Mouse (Mus musculus) C2C12 (cell line): Measurements from ENCODE around the gene B3gnt2. TPM values are rescaled to one million over a fixed set of nuclear protein-coding genes. Genes with fewer than 3 reads are reported as not detected.
A peak's percentile ranks its signal among the peaks of the same experiment; 100 is the strongest.

ENCODE experiments used
- H3K27me3 ChIP-seq: one replicate; pipeline ENCODE4 v1.6.1; 2011; ENCODE audit not compliant: control insufficient read depth, insufficient read depth, insufficient read length
- H3K36me3 ChIP-seq: one replicate; pipeline ENCODE4 v1.6.1; 2011; ENCODE audit not compliant: control insufficient read depth, insufficient read depth
- H3K4me3 ChIP-seq: one replicate; pipeline ENCODE4 v1.5.1; 2011; ENCODE audit warnings: mild to moderate bottlenecking, control low read depth; ENCODE audit not compliant: poor library complexity, insufficient read depth, severe bottlenecking
- H3K79me2 ChIP-seq: one replicate; pipeline ENCODE4 v1.6.1; 2011; ENCODE audit not compliant: control insufficient read depth, insufficient read depth
- H3K79me3 ChIP-seq: one replicate; pipeline ENCODE4 v1.6.1; 2011; ENCODE audit warnings: low read depth, control low read depth
- H3ac ChIP-seq: one replicate; pipeline ENCODE3; 2011; ENCODE audit warnings: low read depth; ENCODE audit not compliant: control insufficient read depth, insufficient read length
- CEBPB ChIP-seq: IDR thresholded peaks from one replicate; pipeline ENCODE4 v1.6.1; 2011; ENCODE audit warnings: low read depth, mild to moderate bottlenecking, control low read depth, moderate library complexity
- CTCF ChIP-seq: IDR thresholded peaks from one replicate; pipeline ENCODE4 v1.5.1; 2011; ENCODE audit not compliant: control insufficient read depth, insufficient read depth, insufficient read length
- FOSL1 ChIP-seq: IDR thresholded peaks from one replicate; pipeline ENCODE4 v1.8.0; 2011; ENCODE audit warnings: mild to moderate bottlenecking, low read length; ENCODE audit not compliant: poor library complexity, insufficient read depth, severe bottlenecking
- MAX ChIP-seq: IDR thresholded peaks from one replicate; pipeline ENCODE4 v1.6.1; 2011; ENCODE audit warnings: mild to moderate bottlenecking, control low read depth
- MYOD1 ChIP-seq: IDR thresholded peaks from one replicate; pipeline ENCODE4 v1.6.1; 2011; ENCODE audit warnings: low read depth; ENCODE audit not compliant: control insufficient read depth, insufficient read length
- MYOG ChIP-seq: IDR thresholded peaks from one replicate; pipeline ENCODE4 v1.6.1; 2011; ENCODE audit not compliant: control insufficient read depth, insufficient read length; ENCODE audit errors: extremely low read depth
- USF1 ChIP-seq: IDR thresholded peaks from one replicate; pipeline ENCODE4 v1.6.1; 2011; ENCODE audit warnings: low read depth, mild to moderate bottlenecking, control low read depth, moderate library complexity
- polyA plus RNA-seq: library from polyadenylated mRNA; unstranded; fragments of >200 nt; fragmentation: generic; extraction: Trizol; gene quantifications from one replicate; pipeline ENCODE4 v1.2.1, GENCODE M21; 2012; ENCODE audit warnings: missing spikeins

Gene B3gnt2
- polyA plus RNA-seq, 1 experiment: 10.8 TPM

- Histone ChIP-seq H3ac (no peak overlapping the region), H3K79me3 (no peaks in the 10 kb centered on the region), H3K79me2 (no peaks in the 10 kb centered on the region), H3K36me3 (no peaks in the 10 kb centered on the region), H3K4me3 (no peak overlapping the region), H3K27me3 (no peaks in the 10 kb centered on the region)
- no peak for TF ChIP-seq MYOD1
- no peak for TF ChIP-seq MYOG
- no peak for TF ChIP-seq CTCF
- TF ChIP-seq MAX: no peak
- no peak for TF ChIP-seq USF1
- no peak for TF ChIP-seq CEBPB
- no peak for TF ChIP-seq FOSL1
Measured at GRCm38 (mm10) chr11:22865635-22866246, 5.0 kb upstream of the B3gnt2 start.

GRCm38 (mm10) chr11:22864305-22865060 is 3.7 kb upstream of the B3gnt2 start:
- TF ChIP-seq CEBPB: no peak
- no peak for TF ChIP-seq CTCF
- TF ChIP-seq MYOG: no peak
- no peak for TF ChIP-seq MAX
- TF ChIP-seq USF1: no peak
- no peak for TF ChIP-seq MYOD1
- no peak for TF ChIP-seq FOSL1
- Histone ChIP-seq H3K36me3 (no peaks in the 10 kb centered on the region), H3ac (no peak overlapping the region), H3K4me3 (no peak overlapping the region), H3K27me3 (no peaks in the 10 kb centered on the region), H3K79me3 (no peaks in the 10 kb centered on the region), H3K79me2 (no peaks in the 10 kb centered on the region)

DNA sequence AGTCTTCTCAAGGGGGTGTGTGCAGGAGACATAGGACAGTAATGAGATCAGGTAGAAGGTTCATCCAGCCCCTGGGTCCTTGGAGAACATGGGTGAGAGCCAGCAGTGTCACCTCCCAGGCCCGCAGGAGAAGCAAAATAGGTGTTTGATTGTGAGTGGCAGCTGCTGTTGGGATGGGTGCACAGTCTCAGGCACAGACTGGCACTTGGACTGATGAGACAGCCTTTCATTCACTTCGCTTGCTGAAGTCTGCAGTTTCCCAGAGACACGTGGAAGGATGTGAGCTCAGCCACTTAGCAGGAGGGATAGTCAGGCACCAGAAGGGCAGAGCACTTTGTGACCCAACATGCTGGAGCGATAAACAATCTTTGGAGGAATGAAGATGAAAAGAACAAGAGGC is 2.8 kb upstream of the B3gnt2 start:
- H3K4me3 ChIP-seq: no peak overlapping the region
- H3K79me3 ChIP-seq: peaks cover 5% of the 10 kb centered on the region
- H3K79me2 ChIP-seq: peaks cover 8% of the 10 kb centered on the region
- no peaks in the 10 kb centered on the region for H3K27me3 ChIP-seq
- no peak for TF ChIP-seq MYOD1
- TF ChIP-seq MYOG: no peak
- TF ChIP-seq USF1: no peak
- TF ChIP-seq CEBPB: no peak
- no peak for TF ChIP-seq MAX
- no peaks in the 10 kb centered on the region for H3K36me3 ChIP-seq
- H3ac ChIP-seq: no peak overlapping the region

DNA sequence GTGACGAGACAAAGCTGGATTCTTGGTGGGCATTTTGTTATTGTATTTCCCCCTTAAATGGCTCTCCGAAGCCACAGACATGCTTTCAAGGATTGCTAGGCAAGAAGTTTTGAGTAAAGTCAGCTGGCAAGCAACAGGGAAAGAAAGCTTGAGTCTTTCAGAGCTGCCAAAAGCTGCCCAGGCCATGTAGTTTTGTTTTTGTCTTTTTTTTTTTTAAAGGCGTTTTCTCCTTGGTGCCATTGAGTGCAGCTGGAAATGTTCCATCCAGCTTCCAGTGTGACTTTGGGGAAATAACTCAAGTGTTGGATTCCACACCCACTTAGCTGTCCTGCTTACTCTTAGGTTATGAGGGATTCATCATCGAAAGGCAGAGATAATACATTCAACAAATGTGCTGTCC is 554 bp upstream of the B3gnt2 start:
- no peak overlapping the region for H3K4me3 ChIP-seq
- H3K36me3 ChIP-seq: no peaks in the 10 kb centered on the region
- TF ChIP-seq MYOD1 (no peak), CTCF (no peak), MYOG (no peak), FOSL1 (no peak), MAX (no peak), USF1 (no peak), CEBPB (no peak)
- no peak overlapping the region for H3ac ChIP-seq
- no peaks in the 10 kb centered on the region for H3K27me3 ChIP-seq
- peaks cover 31% of the 10 kb centered on the region for H3K79me2 ChIP-seq
- peaks cover 24% of the 10 kb centered on the region for H3K79me3 ChIP-seq

- peak; percentile 22 for TF ChIP-seq MAX
- TF ChIP-seq CTCF: no peak
- no peak for TF ChIP-seq FOSL1
- no peak for TF ChIP-seq MYOG
- peak; percentile 6 for TF ChIP-seq MYOD1
Measured at GRCm38 (mm10) chr11:22859633-22860334, 977 bp downstream of the B3gnt2 start.

DNA sequence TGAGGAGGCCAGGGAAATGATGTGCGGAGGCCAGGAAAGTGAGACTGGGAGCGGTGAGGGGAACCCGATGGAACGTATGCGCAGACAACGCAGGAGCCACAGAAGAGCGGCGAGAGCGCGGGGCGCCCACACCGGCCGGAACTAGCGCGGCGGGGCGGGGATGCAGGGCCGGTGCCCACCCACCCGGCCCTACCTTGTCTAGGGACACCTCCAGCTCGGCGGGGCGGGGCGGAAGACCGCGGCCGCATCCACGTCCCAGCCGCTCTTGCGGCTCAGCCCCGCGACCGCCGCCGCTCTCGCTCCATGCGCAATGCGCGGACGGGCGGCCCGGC is 1.5 kb downstream of the B3gnt2 start:
- peaks cover 51% of the 10 kb centered on the region for H3K79me2 ChIP-seq
- H3K36me3 ChIP-seq: peaks cover 4% of the 10 kb centered on the region
- no peak for TF ChIP-seq FOSL1
- H3K27me3 ChIP-seq: no peaks in the 10 kb centered on the region
- H3ac ChIP-seq: peak overlapping the region; percentile 78
- peak overlapping the region; percentile 72 for H3K4me3 ChIP-seq
- peaks cover 32% of the 10 kb centered on the region for H3K79me3 ChIP-seq

More at GRCm38 (mm10) chr11:22859633-22860334, 977 bp downstream of the B3gnt2 start:
- Histone ChIP-seq H3K4me3 (peak overlapping the region; percentile 72), H3K79me2 (peaks cover 46% of the 10 kb centered on the region), H3K36me3 (peaks cover under 1% of the 10 kb centered on the region), H3K79me3 (peaks cover 27% of the 10 kb centered on the region), H3ac (peak overlapping the region; percentile 78), H3K27me3 (no peaks in the 10 kb centered on the region)
